Mouse (Mus musculus): ENCODE measurements around the gene Gstk1.

Gene Gstk1

GRCm38 (mm10) chr6:42270817-42271216 is 25.1 kb downstream of the Gstk1 start:
- no peak for DNase-seq (ENCODE audit: low spot score)

GRCm38 (mm10) chr6:42276151-42276550 is 30.4 kb downstream of the Gstk1 start:
- no peak for DNase-seq (ENCODE audit: low spot score)

GRCm38 (mm10) chr6:42282865-42283528 is 37.3 kb downstream of the Gstk1 start:
- DNase-seq (ENCODE audit: low spot score): no peak

- no peak for DNase-seq (ENCODE audit: low spot score)
These were observed 40.7 kb downstream of the Gstk1 start, which contains the start of gene Clcn1 for GRCm38 (mm10) chr6:42286448-42286847. TSS of gene Clcn1 (plus strand) at chr6:42286685.

GRCm38 (mm10) chr6:42287562-42287961 is 41.8 kb downstream of the Gstk1 start:
- no peak for DNase-seq (ENCODE audit: low spot score)

- DNase-seq (ENCODE audit: low spot score): no peak
These were observed 47.6 kb downstream of the Gstk1 start for GRCm38 (mm10) chr6:42293327-42293726.

- no peak for DNase-seq (ENCODE audit: low spot score)
These were observed 49.9 kb downstream of the Gstk1 start for GRCm38 (mm10) chr6:42295549-42296094.

- no peak for DNase-seq (ENCODE audit: low spot score)
These were observed 53.6 kb downstream of the Gstk1 start for GRCm38 (mm10) chr6:42299362-42299761.
